Mouse (Mus musculus): ENCODE measurements around the gene Dmbt1. TPM values are rescaled to one million over a fixed set of nuclear protein-coding genes. Genes with fewer than 3 reads are reported as not detected.
"Not testable (repeated sequence)": the region's sequence is repeated elsewhere in the genome, so short reads cannot be mapped to it uniquely, and the experiment has no call there.

The Dmbt1 gene
- total RNA-seq (2017), result not detected in 3 replicates

GRCm38 (mm10) chr7:131031755-131032154 lies at the start of gene Dmbt1:
Gene Dmbt1 (plus strand): TSS chr7:131032053.
- ATAC-seq (replicated peaks; ENCODE audit: insufficient number of reproducible peaks, low FRiP score, low TSS enrichment, poor library complexity, severe bottlenecking), result no peak

DNA sequence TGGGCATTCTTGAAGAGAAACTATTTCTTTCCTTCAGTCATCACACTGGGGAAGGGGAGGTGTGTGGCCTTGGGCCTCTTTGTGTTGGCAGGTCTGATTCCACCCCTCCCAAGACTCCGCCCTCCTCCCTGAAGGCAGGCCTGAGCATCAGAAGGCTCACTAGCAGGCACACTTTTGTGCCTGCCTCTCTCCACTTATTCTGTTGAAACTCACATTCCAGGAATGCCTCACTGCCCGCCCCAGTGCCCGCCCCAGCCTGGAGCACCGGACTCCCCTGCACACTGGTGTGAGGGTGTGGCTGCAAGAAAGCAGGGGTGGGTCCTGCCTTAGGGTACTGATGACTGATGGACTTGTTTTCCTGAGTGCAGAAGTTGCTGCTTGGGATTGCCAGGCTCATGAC lies 49.5 kb upstream of the Dmbt1 start:
- ATAC-seq (replicated peaks; ENCODE audit: insufficient number of reproducible peaks, low FRiP score, low TSS enrichment, poor library complexity, severe bottlenecking), result no peak

- no peak for ATAC-seq (replicated peaks; ENCODE audit: insufficient number of reproducible peaks, low FRiP score, low TSS enrichment, poor library complexity, severe bottlenecking)
These were observed 49.0 kb upstream of the Dmbt1 start for GRCm38 (mm10) chr7:130982881-130983280.

- ATAC-seq (replicated peaks; ENCODE audit: insufficient number of reproducible peaks, low FRiP score, low TSS enrichment, poor library complexity, severe bottlenecking), result no peak
These were observed 47.6 kb upstream of the Dmbt1 start for GRCm38 (mm10) chr7:130984294-130984693.

GRCm38 (mm10) chr7:130985193-130985592 lies 46.7 kb upstream of the Dmbt1 start:
- no peak for ATAC-seq (replicated peaks; ENCODE audit: insufficient number of reproducible peaks, low FRiP score, low TSS enrichment, poor library complexity, severe bottlenecking)

DNA sequence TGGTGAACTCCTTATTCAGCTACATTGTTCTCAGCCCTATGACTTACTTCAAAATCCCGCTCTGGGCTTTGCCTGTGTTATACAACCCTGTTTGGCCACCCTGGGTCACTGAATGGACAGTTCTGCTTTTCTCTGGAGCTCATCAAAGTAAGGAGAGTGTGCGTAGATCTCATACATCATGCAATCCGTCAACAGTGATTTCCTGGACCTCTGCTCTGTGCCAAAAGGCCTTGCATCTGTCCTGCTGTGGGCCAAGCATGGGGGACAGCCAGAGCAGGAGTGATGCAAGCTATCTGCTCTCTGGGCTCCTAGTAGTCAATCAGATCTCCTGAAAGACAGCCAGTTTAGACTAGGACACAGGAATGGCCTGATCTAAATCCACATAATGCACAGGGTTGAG lies 46.1 kb upstream of the Dmbt1 start:
- ATAC-seq (replicated peaks; ENCODE audit: insufficient number of reproducible peaks, low FRiP score, low TSS enrichment, poor library complexity, severe bottlenecking), result no peak

DNA sequence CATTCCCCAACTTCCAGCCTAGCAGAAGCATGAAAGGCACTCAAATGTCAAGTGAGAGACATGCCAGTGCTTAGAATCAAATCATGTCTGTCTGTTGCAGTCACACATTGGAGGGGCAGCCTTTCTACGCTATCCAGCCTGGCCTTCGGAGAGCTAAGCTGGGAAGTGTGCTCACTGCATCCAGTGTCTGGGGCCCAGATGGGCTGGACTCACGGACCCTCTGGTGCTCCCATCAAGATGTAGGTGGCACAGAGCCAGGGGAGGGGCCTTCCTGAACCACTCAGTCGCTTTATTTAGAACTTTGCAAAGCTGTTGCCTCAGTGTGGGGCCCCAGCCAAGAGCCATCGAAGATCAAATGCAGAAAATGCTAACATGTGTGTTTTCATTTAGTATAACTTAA lies 43.7 kb upstream of the Dmbt1 start:
- ATAC-seq (replicated peaks; ENCODE audit: insufficient number of reproducible peaks, low FRiP score, low TSS enrichment, poor library complexity, severe bottlenecking), result no peak

DNA sequence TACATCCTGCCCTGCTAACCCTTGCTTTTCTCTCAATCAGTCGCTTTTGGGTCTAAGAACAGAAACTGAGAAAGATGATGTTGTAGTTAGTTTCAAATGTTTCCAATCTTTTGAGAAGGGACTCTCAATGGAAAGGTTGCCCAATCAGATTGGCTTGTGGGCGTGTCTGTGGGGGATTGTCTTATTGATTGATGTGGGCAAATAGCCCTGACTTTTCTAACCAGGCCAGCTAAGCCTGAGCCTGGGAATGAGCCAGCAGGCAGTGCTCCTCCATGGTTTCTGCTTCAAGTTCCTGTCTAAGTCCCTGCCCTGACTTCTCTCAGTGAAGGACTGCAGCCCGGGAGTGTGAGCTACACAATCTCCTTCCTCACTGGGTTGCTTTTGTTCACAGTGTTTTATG lies 42.5 kb upstream of the Dmbt1 start:
- no peak for ATAC-seq (replicated peaks; ENCODE audit: insufficient number of reproducible peaks, low FRiP score, low TSS enrichment, poor library complexity, severe bottlenecking)

DNA sequence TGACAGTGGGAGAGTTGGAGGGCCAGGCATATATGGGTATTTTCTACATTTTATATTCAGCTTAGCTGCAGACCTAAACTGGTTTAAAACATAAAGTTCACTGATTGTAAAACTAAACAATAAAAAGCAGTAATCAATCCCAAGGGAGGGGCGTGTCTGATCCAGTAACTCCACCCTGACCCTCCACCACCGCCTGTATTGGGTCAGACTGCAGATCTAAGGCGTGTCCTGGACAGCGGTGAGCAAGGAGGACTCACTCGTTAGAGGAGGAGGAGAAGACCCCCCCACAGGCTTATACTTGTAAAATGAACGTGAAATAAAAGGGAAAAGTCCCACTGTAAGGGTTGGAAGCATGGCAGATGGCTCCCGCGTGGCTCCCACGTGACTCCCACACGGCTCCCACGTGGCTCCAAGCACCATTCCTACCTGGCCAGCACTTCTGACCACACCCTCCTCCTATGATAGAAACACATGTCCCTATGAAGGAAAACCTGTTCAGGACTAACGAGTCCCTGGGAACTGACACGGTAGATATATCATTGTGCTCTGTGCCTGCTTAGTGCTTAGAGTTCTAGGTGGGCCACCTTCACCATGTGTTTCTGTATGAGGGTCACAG lies 40.6 kb upstream of the Dmbt1 start:
- ATAC-seq (replicated peaks; ENCODE audit: insufficient number of reproducible peaks, low FRiP score, low TSS enrichment, poor library complexity, severe bottlenecking), result no peak

GRCm38 (mm10) chr7:130993907-130994306 lies 37.9 kb upstream of the Dmbt1 start:
- no peak for ATAC-seq (replicated peaks; ENCODE audit: insufficient number of reproducible peaks, low FRiP score, low TSS enrichment, poor library complexity, severe bottlenecking)

DNA sequence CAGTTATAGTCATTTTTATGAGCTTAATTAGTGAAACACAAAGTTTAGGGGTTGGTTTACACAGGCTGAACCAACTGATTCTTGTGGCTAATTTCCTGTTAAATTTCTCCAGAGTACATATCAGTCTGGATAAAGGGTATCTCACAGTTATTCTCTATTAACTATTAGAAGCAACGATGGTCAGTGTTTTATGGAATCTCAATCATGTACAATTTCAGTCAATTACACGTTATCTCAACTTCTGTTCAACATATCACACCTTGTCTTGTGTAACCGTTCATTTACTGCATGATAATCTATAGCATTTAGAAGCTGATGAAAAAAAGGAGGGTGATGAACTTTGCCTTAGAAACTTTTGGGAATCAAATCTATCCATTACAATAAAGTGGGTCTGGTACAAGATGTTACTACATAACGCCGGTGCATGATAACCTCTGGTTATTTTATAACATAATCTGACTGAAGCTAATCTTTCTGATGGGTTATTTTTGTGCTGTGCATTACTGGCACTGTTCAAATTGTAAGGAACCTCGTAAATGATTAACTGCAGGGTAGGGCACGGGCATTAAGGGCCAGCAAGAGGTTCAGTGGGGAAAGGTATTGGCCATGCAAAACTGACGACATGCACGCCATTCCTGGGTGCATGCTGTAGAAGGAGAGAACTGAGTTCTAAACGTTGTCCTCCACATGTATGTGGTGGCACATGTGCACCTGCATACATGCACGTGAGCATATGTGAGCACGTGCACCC lies 29.7 kb upstream of the Dmbt1 start:
- no peak for ATAC-seq (replicated peaks; ENCODE audit: insufficient number of reproducible peaks, low FRiP score, low TSS enrichment, poor library complexity, severe bottlenecking)

DNA sequence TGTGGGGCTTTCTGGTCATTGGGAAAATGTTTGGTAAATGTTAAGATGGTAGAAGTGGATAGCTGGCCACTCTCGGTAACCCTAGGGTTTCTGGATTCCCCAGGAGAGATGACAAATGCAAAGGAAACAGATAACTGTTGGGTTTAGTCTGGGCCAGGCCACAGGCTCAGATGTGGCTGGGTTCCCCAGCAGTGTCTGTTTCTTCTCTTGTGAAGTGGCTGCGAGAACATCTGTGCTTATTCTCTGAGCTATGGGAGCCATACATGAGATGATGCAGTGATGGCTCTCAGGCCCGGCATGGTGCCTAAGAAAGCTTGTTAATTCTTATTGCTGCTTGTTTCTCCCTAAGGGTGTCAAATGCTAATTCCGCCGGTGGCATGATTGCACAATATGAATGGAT lies 27.8 kb upstream of the Dmbt1 start:
- ATAC-seq (replicated peaks; ENCODE audit: insufficient number of reproducible peaks, low FRiP score, low TSS enrichment, poor library complexity, severe bottlenecking), result no peak

DNA sequence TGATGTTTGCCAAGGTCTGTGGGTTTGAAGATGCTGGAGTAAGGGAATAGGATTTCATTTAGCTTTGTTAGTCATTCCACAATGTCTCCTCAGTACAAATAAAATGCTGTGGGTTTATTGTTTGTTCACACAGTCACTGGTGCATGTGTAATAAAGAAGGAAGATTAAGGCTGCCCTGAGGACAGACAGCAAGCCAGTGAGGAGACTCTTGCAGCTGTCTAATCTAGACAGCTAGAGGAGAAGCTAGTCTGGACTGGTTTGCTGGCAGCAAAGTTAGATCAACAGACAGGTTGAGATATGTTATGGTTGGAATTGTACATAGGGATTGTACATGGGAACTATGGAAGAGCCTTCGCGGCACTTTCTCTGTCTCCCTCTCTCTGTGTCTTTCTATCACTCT lies 24.6 kb upstream of the Dmbt1 start:
- ATAC-seq (replicated peaks; ENCODE audit: insufficient number of reproducible peaks, low FRiP score, low TSS enrichment, poor library complexity, severe bottlenecking), result no peak

- ATAC-seq (replicated peaks; ENCODE audit: insufficient number of reproducible peaks, low FRiP score, low TSS enrichment, poor library complexity, severe bottlenecking), result no peak
These were observed 22.7 kb upstream of the Dmbt1 start for GRCm38 (mm10) chr7:131009178-131009577.

DNA sequence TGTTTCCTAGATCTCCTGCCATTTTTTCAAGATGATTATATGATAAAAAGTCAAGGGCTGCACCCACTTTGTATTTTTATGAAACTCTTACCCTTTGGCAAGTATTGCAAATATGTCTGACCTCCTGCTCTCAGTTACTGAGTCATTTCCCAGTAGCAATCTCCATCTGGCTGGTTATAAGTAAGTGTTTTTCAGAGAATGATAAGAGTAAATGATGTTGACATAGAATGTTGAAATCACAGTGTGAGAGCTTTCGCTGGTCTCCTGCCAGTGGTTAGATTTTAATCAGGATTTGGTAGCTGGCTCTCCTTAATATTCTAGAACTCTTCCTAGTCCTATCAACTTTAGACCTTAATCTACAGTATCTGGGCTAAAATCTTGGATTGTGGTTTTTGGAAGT lies 20.0 kb upstream of the Dmbt1 start:
- ATAC-seq (replicated peaks; ENCODE audit: insufficient number of reproducible peaks, low FRiP score, low TSS enrichment, poor library complexity, severe bottlenecking), result no peak

DNA sequence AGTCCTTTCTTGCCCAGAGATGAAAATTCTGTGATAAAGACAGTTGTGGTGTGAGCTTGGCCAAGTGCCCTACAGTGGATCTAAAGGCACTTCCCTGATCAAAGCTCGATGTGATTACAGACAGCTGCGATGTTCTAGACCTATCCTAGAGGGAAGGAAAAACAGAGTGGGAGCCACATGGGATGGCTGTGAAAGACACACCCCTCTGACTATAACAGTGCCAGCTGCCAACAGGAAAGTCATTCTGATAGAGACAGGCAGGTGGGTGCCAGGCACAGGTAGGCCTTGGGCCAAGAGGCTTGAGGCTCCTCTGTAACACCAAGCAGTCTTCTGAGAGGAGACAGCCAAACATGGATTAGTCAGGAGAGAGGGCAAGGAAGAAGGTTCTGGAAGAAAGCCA lies 12.7 kb upstream of the Dmbt1 start:
- ATAC-seq (replicated peaks; ENCODE audit: insufficient number of reproducible peaks, low FRiP score, low TSS enrichment, poor library complexity, severe bottlenecking), result no peak

DNA sequence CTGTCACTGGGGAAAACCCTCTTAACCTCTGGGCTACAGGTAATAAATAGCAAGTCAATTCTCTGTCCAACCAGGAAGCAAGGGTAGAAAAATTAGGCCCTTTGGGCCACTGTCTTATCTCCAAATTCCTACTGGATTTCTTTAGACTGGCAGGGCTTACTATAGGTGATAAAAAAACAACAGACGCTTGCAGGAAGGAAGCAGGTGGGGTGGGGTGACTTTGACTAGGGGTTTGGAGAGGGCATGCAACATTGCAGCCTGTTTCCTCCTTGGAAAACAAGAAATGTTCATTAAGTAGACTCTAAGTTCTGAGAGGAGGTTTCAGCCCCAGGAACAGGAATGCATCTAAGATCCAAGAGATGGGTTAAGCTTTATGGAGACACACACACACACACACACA lies 7.0 kb upstream of the Dmbt1 start:
- ATAC-seq (replicated peaks; ENCODE audit: insufficient number of reproducible peaks, low FRiP score, low TSS enrichment, poor library complexity, severe bottlenecking), result no peak

DNA sequence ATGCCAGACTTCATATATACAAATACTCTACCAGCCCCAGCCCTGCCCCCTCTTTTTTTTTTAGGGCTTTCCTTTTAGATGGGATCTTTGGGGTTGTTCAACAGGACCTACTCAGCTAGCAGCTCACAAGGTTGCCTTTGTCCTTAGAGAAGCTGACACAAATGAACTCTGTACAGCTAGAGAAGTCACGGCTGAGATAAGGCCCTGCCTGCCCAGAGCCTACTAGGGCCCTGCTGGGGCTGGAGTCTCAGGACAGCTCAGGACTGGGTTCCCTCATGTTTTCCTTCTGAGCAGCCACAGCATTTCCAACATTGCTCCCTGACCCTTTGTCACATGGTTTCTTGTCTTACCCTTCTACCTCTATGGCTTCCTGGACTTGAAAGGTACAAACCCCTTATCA lies 4.3 kb upstream of the Dmbt1 start:
- no peak for ATAC-seq (replicated peaks; ENCODE audit: insufficient number of reproducible peaks, low FRiP score, low TSS enrichment, poor library complexity, severe bottlenecking)

DNA sequence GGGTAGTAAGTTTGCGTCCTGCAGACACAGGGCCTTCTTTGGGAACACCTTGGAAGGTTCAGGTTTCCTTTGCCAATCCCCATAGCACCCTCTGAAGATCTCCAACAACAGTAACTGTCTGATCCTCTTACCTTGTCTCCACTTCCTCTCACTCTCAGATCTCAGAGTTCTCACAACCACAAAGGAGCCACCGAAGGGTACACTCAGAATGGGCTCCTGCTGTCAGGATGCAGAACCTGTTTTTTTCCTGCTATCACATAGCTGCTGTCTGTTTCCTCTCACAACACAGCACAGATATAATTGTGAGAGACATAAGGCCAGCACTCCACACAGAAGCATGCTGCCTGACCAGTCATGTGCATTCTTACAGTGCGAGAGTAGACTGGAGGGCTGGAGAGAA lies 4.5 kb downstream of the Dmbt1 start:
- no peak for ATAC-seq (replicated peaks; ENCODE audit: insufficient number of reproducible peaks, low FRiP score, low TSS enrichment, poor library complexity, severe bottlenecking)

GRCm38 (mm10) chr7:131037083-131037482 lies 5.2 kb downstream of the Dmbt1 start:
- ATAC-seq (replicated peaks; ENCODE audit: insufficient number of reproducible peaks, low FRiP score, low TSS enrichment, poor library complexity, severe bottlenecking), result no peak

DNA sequence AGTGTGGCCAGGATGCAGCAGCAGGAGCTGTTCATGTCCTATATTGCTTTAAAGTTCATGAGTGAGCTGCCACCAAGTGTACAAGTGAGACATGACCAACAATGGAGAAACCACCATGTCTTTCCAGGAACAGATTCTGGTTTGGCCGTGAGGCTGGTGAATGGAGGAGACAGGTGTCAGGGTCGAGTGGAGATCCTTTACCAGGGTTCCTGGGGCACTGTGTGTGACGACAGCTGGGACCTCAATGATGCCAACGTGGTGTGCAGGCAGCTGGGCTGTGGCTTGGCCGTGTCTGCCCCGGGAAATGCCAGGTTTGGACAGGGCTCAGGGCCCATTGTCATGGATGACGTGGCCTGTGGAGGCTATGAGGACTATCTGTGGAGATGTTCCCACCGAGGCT lies 8.9 kb downstream of the Dmbt1 start:
- ATAC-seq (replicated peaks; ENCODE audit: insufficient number of reproducible peaks, low FRiP score, low TSS enrichment, poor library complexity, severe bottlenecking), result not testable (repeated sequence)

All from monocyte, adult 5-6 weeks (primary cell).